In genomic region chr13:46632796-46633195, GRCm38 (mm10) we compare ENCODE assay signal across 21 mouse cellular contexts. TPM values are rescaled to one million over a fixed set of nuclear protein-coding genes. Genes with fewer than 3 reads are reported as not detected.
DNase-seq lines count a peak whose midpoint lies in the region; ATAC-seq lines count a peak whose summit lies in the region.
"Had no signal": no experiment of that assay in that cellular context is flagged by ENCODE, and none has a peak within 500 bp of the region (broad histone marks: within the 10 kb centered on the region; RNA-seq: fewer than 3 reads in every experiment).

No protein-coding gene starts in this region.

- H3K4me2 ChIP-seq in hindbrain, embryonic 14.5 days (replicated peaks): no peak overlapping the region
- H3K4me2 ChIP-seq in hindbrain, embryonic 12.5 days (replicated peaks): no peak overlapping the region
- no peak overlapping the region for H3K4me2 ChIP-seq in forebrain, embryonic 14.5 days (ENCODE audit: low read length)
- no peak overlapping the region for H3K4me2 ChIP-seq in midbrain, embryonic 14.5 days (ENCODE audit: low read length)
- H3K4me2 ChIP-seq: heart, embryonic 15.5 days had no signal

- DNase-seq in hindbrain, embryonic 14.5 days (ENCODE audit: low spot score): no peak
- peak; percentile 60 for DNase-seq in ES-CJ7 (ENCODE audit: low read depth, low spot score)
- no peak for DNase-seq in forebrain, embryonic 14.5 days (ENCODE audit: low spot score)
- DNase-seq in midbrain, embryonic 14.5 days: no peak
- no peak for DNase-seq in adrenal gland, adult 18-20 months (ENCODE audit: low spot score in 2 of 2)
- DNase-seq: adrenal gland, adult 2 months; cerebellum, adult 9-10 months; gastrocnemius, postnatal 25 days; heart, adult 2 months; kidney, adult 11 months; layer of hippocampus, postnatal 36 days; liver; lung, adult 18-20 months; lung, postnatal 14 days; thymus, adult 2 months had no signal

- H3K36me3 ChIP-seq in hindbrain, embryonic 14.5 days (replicated peaks; ENCODE audit: control insufficient read depth, insufficient read depth): no peaks in the 10 kb centered on the region
- no peaks in the 10 kb centered on the region for H3K36me3 ChIP-seq in hindbrain, embryonic 12.5 days
- H3K36me3 ChIP-seq in forebrain, embryonic 14.5 days (ENCODE audit: control insufficient read depth, insufficient read depth, low read length): no peaks in the 10 kb centered on the region
- H3K36me3 ChIP-seq in midbrain, embryonic 14.5 days (ENCODE audit: control insufficient read depth, insufficient read depth, low read length): no peaks in the 10 kb centered on the region
- H3K36me3 ChIP-seq: embryonic facial prominence, embryonic 12.5 days had no signal

- H3K27me3 ChIP-seq in hindbrain, embryonic 14.5 days (ENCODE audit: control insufficient read depth, insufficient read depth, low read length): no peaks in the 10 kb centered on the region
- H3K27me3 ChIP-seq in hindbrain, embryonic 12.5 days: no peaks in the 10 kb centered on the region
- no peaks in the 10 kb centered on the region for H3K27me3 ChIP-seq in forebrain, embryonic 14.5 days (replicated peaks; ENCODE audit: control insufficient read depth, insufficient read depth, low read length)
- H3K27me3 ChIP-seq in midbrain, embryonic 14.5 days (ENCODE audit: control insufficient read depth, insufficient read depth, low read length): no peaks in the 10 kb centered on the region
- H3K27me3 ChIP-seq: embryonic facial prominence, embryonic 12.5 days; heart, embryonic 15.5 days had no signal

- no peak overlapping the region for H3K4me3 ChIP-seq in hindbrain, embryonic 14.5 days (replicated peaks; ENCODE audit: low read length)
- no peak overlapping the region for H3K4me3 ChIP-seq in hindbrain, embryonic 12.5 days
- no peak overlapping the region for H3K4me3 ChIP-seq in forebrain, embryonic 14.5 days (ENCODE audit: low read depth, low read length)
- no peak overlapping the region for H3K4me3 ChIP-seq in midbrain, embryonic 14.5 days (replicated peaks; ENCODE audit: low read depth, low read length)
- H3K4me3 ChIP-seq: erythroblast, embryonic 14.5 days; heart, adult 2 months; heart, embryonic 15.5 days had no signal

- peak overlapping the region; percentile 65; the same call in 1 of the 2 replicates for H3K27ac ChIP-seq in hindbrain, embryonic 14.5 days
- H3K27ac ChIP-seq in hindbrain, embryonic 12.5 days: no peak overlapping the region
- H3K27ac ChIP-seq in forebrain, embryonic 14.5 days (ENCODE audit: low read depth, low read length): peak overlapping the region; percentile 16; the same call in 1 of the 2 replicates
- H3K27ac ChIP-seq in midbrain, embryonic 14.5 days (replicated peaks; ENCODE audit: low read depth, low read length): peak overlapping the region; percentile 82
- H3K27ac ChIP-seq: embryonic facial prominence, embryonic 12.5 days; heart, adult 2 months; heart, embryonic 15.5 days; kidney, postnatal 0 days had no signal

- H3K9me3 ChIP-seq in hindbrain, embryonic 14.5 days (ENCODE audit: control insufficient read depth, low read length): peaks cover 5% of the 10 kb centered on the region; the same call in 1 of the 2 replicates
- no peaks in the 10 kb centered on the region for H3K9me3 ChIP-seq in hindbrain, embryonic 12.5 days (replicated peaks)
- H3K9me3 ChIP-seq in forebrain, embryonic 14.5 days (replicated peaks; ENCODE audit: control insufficient read depth, low read length): no peaks in the 10 kb centered on the region
- no peaks in the 10 kb centered on the region for H3K9me3 ChIP-seq in midbrain, embryonic 14.5 days (ENCODE audit: control insufficient read depth, low read length)
- H3K9me3 ChIP-seq: embryonic facial prominence, embryonic 12.5 days had no signal

- H3K9ac ChIP-seq in hindbrain, embryonic 14.5 days: no peak overlapping the region
- H3K9ac ChIP-seq in hindbrain, embryonic 12.5 days: no peak overlapping the region
- no peak overlapping the region for H3K9ac ChIP-seq in forebrain, embryonic 14.5 days (ENCODE audit: low read length)
- no peak overlapping the region for H3K9ac ChIP-seq in midbrain, embryonic 14.5 days (replicated peaks; ENCODE audit: low read length)
- H3K9ac ChIP-seq: embryonic facial prominence, embryonic 12.5 days; heart, embryonic 15.5 days had no signal

- ATAC-seq in hindbrain, embryonic 14.5 days (ENCODE audit: low FRiP score): no peak
- ATAC-seq in hindbrain, embryonic 12.5 days (ENCODE audit: low FRiP score): no peak
- ATAC-seq in forebrain, embryonic 14.5 days: no peak
- no peak for ATAC-seq in midbrain, embryonic 14.5 days (ENCODE audit: low FRiP score, low TSS enrichment)
- no peak for ATAC-seq in erythroid progenitor cell, adult 5-6 weeks (replicated peaks; ENCODE audit: low FRiP score, poor library complexity, severe bottlenecking)

- 64% methylated on average over 4 of the region's 4 CpGs for WGBS in hindbrain, embryonic 14.5 days
- WGBS in hindbrain, embryonic 12.5 days: 62% methylated on average over 4 of the region's 4 CpGs
- WGBS in forebrain, embryonic 14.5 days: 68% methylated on average over 4 of the region's 4 CpGs
- WGBS in midbrain, embryonic 14.5 days: 66% methylated on average over 4 of the region's 4 CpGs

- H3K4me1 ChIP-seq in hindbrain, embryonic 14.5 days (replicated peaks; ENCODE audit: control insufficient read depth, insufficient read depth, low read length): peaks cover 21% of the 10 kb centered on the region
- H3K4me1 ChIP-seq in hindbrain, embryonic 12.5 days: peaks cover 15% of the 10 kb centered on the region
- H3K4me1 ChIP-seq in forebrain, embryonic 14.5 days (ENCODE audit: control insufficient read depth, insufficient read depth, low read length): peaks cover 14% of the 10 kb centered on the region
- H3K4me1 ChIP-seq in midbrain, embryonic 14.5 days (ENCODE audit: control insufficient read depth, insufficient read depth, low read length): peaks cover 27% of the 10 kb centered on the region
- H3K4me1 ChIP-seq: heart, embryonic 15.5 days had no signal

RNA-seq across cellular contexts. Expression of gene Fam8a1, which starts 36.5 kb away (rescaled TPM):
- 15.4 and 17.4 TPM in 2 replicates for polyA plus RNA-seq in hindbrain, embryonic 14.5 days (2014; fragmentation: Nextera tagmentation; extraction: Ambion mirVana)
- 22.9 and 24.9 TPM in 2 replicates for polyA plus RNA-seq in hindbrain, embryonic 12.5 days (2016; fragmentation: Nextera tagmentation; extraction: Ambion mirVana)
- 13.6 and 14.9 TPM in 2 replicates for polyA plus RNA-seq in forebrain, embryonic 14.5 days (2014; fragmentation: Nextera tagmentation; extraction: Ambion mirVana)
- 19.2 and 27.0 TPM in 2 replicates for polyA plus RNA-seq in midbrain, embryonic 14.5 days (2014; fragmentation: Nextera tagmentation; extraction: Ambion mirVana)
- 18.7 and 21.0 TPM in 2 replicates for total RNA-seq in erythroid progenitor cell, adult 5-6 weeks (2015; ENCODE audit: low replicate concordance)
- 7.1 and 32.7 TPM in 2 replicates for total RNA-seq in erythroid progenitor cell, adult 5-6 weeks (2017; ENCODE audit: low replicate concordance)
- 10 to 100 TPM; 48.5 to 49.6 TPM for total RNA-seq in adrenal gland, adult 18-20 months (2021)
